Mouse (Mus musculus) heart, embryonic 11.5 days (tissue): ENCODE data around the gene Syt12. TPM values are rescaled to one million over a fixed set of nuclear protein-coding genes. Genes with fewer than 3 reads are reported as not detected.

Source experiments
- ATAC-seq: fragments of 200-750 bp; cut with Nextera tagmentation; replicated peaks from 2 replicates; pipeline ENCODE4 v1.8.0; 2017; ENCODE audit warnings: moderate library complexity; ENCODE audit not compliant: insufficient number of reproducible peaks, low FRiP score, low TSS enrichment
- H3K27ac ChIP-seq: fragments of 300-500 bp; sonication (generic); 2 replicates; pipeline ENCODE4 v1.5.1; 2014; ENCODE audit warnings: mild to moderate bottlenecking, low read depth, low read length
- H3K27me3 ChIP-seq: fragments of 300-500 bp; sonication (generic); 2 replicates; pipeline ENCODE4 v1.6.1; 2014; ENCODE audit warnings: mild to moderate bottlenecking, low read length, mixed read lengths; ENCODE audit not compliant: control insufficient read depth, insufficient read depth
- H3K36me3 ChIP-seq: fragments of 300-500 bp; sonication (generic); 2 replicates; pipeline ENCODE4 v1.6.1; 2014; ENCODE audit warnings: mild to moderate bottlenecking, low read length, moderate library complexity, mixed read lengths; ENCODE audit not compliant: control insufficient read depth, insufficient read depth
- H3K4me1 ChIP-seq: fragments of 300-500 bp; sonication (generic); 2 replicates; pipeline ENCODE4 v1.6.1; 2014; ENCODE audit warnings: low read length; ENCODE audit not compliant: control insufficient read depth, insufficient read depth
- H3K4me2 ChIP-seq: fragments of 300-500 bp; sonication (generic); 2 replicates; pipeline ENCODE4 v1.6.1; 2014; ENCODE audit warnings: mild to moderate bottlenecking, moderate library complexity
- H3K4me3 ChIP-seq: fragments of 300-500 bp; sonication (generic); 2 replicates; pipeline ENCODE4 v1.5.1; 2014; ENCODE audit warnings: low read depth, low read length
- H3K9ac ChIP-seq: fragments of 300-500 bp; sonication (generic); 2 replicates; pipeline ENCODE4 v1.6.1; 2014; ENCODE audit warnings: mild to moderate bottlenecking, low read depth, low read length, moderate library complexity
- H3K9me3 ChIP-seq: fragments of 300-500 bp; sonication (generic); replicated peaks from 2 replicates; pipeline ENCODE4 v1.6.1; 2016; ENCODE audit warnings: low read length; ENCODE audit not compliant: control insufficient read depth
- WGBS: fragments of 180-500 bp; shearing (Covaris S2); extraction: QIAGEN DNeasy Blood & Tissue Kit; methylation state at CpG from one replicate; pipeline ENCODE4 v1.1.7; 2014; ENCODE audit not compliant: insufficient replicate concordance; 5-methylcytosine and 5-hydroxymethylcytosine counted together
- polyA plus RNA-seq: library from polyadenylated mRNA; unstranded; fragments of >200 nt; fragmentation: Nextera tagmentation; extraction: Ambion mirVana; gene quantifications from 2 replicates; pipeline ENCODE4 v1.2.1, GENCODE M21; 2014

Syt12 gene
- polyA plus RNA-seq, 1 experiment from 2014 or later: 1.3 TPM

DNA sequence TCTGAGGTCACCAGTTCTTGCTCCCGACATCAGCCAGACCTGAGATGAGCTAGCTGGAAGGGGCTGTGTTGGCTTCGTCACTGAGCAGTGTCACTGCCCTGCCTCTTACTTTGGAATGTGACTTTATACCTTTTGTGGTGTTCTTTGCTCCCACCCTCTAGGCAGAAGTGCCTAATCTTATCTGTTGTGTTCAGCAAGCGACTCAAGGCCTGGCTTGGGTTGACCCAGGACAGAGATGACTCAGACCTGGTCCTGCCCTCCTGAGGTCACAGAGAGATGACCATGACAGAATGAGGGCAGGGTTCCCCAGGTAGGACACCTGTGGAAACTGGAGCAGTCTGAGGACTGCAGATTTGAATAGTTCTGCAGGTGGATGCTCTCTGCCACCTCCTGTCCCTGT, 41.0 kb downstream of the Syt12 start:
- H3K4me2 ChIP-seq: no peak overlapping the region
- WGBS: 37% methylated on average over 3 of the region's 3 CpGs

GRCm38 (mm10) chr19:4434999-4435398, 42.2 kb downstream of the Syt12 start:
- no peak overlapping the region for H3K27ac ChIP-seq
- no peak overlapping the region for H3K4me2 ChIP-seq
- peaks cover 6% of the 10 kb centered on the region; the same call in 1 of the 2 replicates for H3K36me3 ChIP-seq
- H3K27me3 ChIP-seq: no peaks in the 10 kb centered on the region
- H3K9ac ChIP-seq: no peak overlapping the region
- no peak overlapping the region for H3K4me3 ChIP-seq
- H3K4me1 ChIP-seq: peaks cover 10% of the 10 kb centered on the region
- ATAC-seq: no peak
- H3K9me3 ChIP-seq: no peaks in the 10 kb centered on the region
- WGBS: 82% methylated on average over 1 of the region's 1 CpGs

More for the DNA sequence above, 41.0 kb downstream of the Syt12 start:
- no peak for ATAC-seq
- Histone ChIP-seq H3K9me3 (no peaks in the 10 kb centered on the region), H3K9ac (no peak overlapping the region), H3K4me1 (peaks cover 21% of the 10 kb centered on the region), H3K4me3 (no peak overlapping the region), H3K27me3 (no peaks in the 10 kb centered on the region), H3K36me3 (peaks cover 4% of the 10 kb centered on the region; the same call in 1 of the 2 replicates), H3K27ac (no peak overlapping the region)

GRCm38 (mm10) chr19:4433756-4434155, 43.5 kb downstream of the Syt12 start:
- peaks cover 6% of the 10 kb centered on the region; the same call in 1 of the 2 replicates for H3K36me3 ChIP-seq
- H3K9ac ChIP-seq: no peak overlapping the region
- ATAC-seq: no peak
- peaks cover 6% of the 10 kb centered on the region; the same call in 1 of the 2 replicates for H3K4me1 ChIP-seq
- WGBS: 86% methylated on average over 1 of the region's 1 CpGs
- H3K4me3 ChIP-seq: no peak overlapping the region
- no peak overlapping the region for H3K4me2 ChIP-seq
- H3K27me3 ChIP-seq: no peaks in the 10 kb centered on the region
- no peaks in the 10 kb centered on the region for H3K9me3 ChIP-seq
- no peak overlapping the region for H3K27ac ChIP-seq

- 85% methylated on average over 4 of the region's 4 CpGs for WGBS
Measured at GRCm38 (mm10) chr19:4430091-4430620, 47.1 kb downstream of the Syt12 start.

GRCm38 (mm10) chr19:4425610-4426366, 51.5 kb downstream of the Syt12 start:
- Histone ChIP-seq H3K4me1 (no peaks in the 10 kb centered on the region), H3K27me3 (no peaks in the 10 kb centered on the region), H3K36me3 (peaks cover 16% of the 10 kb centered on the region; the same call in 1 of the 2 replicates), H3K9me3 (no peaks in the 10 kb centered on the region), H3K9ac (no peak overlapping the region), H3K27ac (no peak overlapping the region), H3K4me3 (no peak overlapping the region), H3K4me2 (no peak overlapping the region)
- no peak for ATAC-seq
- 70% methylated on average over 19 of the region's 19 CpGs for WGBS

More at GRCm38 (mm10) chr19:4430091-4430620, 47.1 kb downstream of the Syt12 start:
- Histone ChIP-seq H3K4me2 (no peak overlapping the region), H3K9me3 (no peaks in the 10 kb centered on the region), H3K4me3 (no peak overlapping the region), H3K27me3 (no peaks in the 10 kb centered on the region), H3K27ac (no peak overlapping the region), H3K36me3 (peaks cover 19% of the 10 kb centered on the region), H3K4me1 (no peaks in the 10 kb centered on the region), H3K9ac (no peak overlapping the region)
- no peak for ATAC-seq

DNA sequence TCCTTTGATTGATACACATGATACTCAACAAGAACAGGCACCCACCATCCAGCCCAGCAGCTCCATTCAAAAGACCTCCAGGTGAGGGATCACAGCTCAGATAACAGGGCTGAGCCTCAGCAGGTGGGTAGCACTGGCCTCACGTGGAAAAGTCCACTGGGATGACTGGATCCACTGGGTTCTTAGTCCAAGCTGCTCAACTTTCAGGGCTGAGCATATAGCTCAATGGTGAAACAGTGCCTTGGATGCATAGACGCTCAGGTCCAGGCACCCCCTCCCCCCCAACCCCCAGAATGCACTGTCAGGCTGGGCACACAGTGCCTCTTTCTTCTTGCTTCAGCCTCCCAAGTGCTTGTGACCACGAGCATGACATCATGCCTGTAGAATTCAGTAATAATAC, 54.2 kb downstream of the Syt12 start:
- peaks cover 16% of the 10 kb centered on the region; the same call in 1 of the 2 replicates for H3K36me3 ChIP-seq
- no peak overlapping the region for H3K4me2 ChIP-seq
- no peak for ATAC-seq
- H3K9me3 ChIP-seq: no peaks in the 10 kb centered on the region
- no peak overlapping the region for H3K27ac ChIP-seq
- WGBS: 80% methylated on average over 3 of the region's 3 CpGs
- no peak overlapping the region for H3K4me3 ChIP-seq
- H3K4me1 ChIP-seq: no peaks in the 10 kb centered on the region
- H3K9ac ChIP-seq: no peak overlapping the region
- H3K27me3 ChIP-seq: no peaks in the 10 kb centered on the region

- peaks cover 16% of the 10 kb centered on the region; the same call in 1 of the 2 replicates for H3K36me3 ChIP-seq
Measured at GRCm38 (mm10) chr19:4422581-4422980, 54.7 kb downstream of the Syt12 start.

DNA sequence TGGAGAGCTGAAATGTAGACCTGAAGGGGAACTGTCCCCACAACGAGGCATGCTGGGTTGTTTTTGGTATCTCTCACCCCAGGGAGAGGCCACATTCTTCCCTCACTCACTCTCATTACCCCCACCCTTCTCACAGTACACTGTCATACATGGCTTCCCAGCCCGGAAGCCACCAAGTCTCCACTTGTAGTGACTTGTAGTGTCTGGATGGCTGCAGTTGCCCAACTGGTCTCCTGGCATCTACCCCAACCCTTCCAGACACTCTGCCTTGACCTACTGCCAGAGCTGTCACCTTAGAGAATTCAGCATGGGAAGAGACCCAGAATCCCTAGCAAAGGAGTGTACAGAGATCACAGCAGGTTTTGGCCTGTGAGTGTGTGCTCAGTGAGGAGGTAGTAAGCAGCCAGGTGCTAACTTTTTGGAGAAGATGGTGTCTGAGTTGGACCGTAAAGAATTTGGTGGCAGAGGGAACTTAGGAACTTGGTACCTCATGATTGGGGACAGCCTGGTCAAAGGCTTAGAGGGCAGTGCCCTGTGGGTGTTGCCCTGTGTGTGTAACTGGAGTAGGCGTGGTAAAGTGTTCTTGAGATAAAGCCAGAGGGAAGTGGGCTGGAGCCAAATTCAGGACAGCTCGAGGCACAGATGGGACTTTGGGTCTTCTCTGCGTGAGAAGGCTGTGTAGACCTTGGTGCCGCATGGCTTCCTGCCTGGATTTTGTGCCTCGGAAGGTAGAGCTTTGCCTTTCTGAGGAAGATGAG, 56.9 kb downstream of the Syt12 start:
- H3K4me2 ChIP-seq: no peak overlapping the region
- no peaks in the 10 kb centered on the region for H3K27me3 ChIP-seq
- H3K9me3 ChIP-seq: no peaks in the 10 kb centered on the region
- no peak overlapping the region for H3K27ac ChIP-seq
- H3K4me1 ChIP-seq: no peaks in the 10 kb centered on the region
- H3K9ac ChIP-seq: no peak overlapping the region
- H3K36me3 ChIP-seq: peaks cover 3% of the 10 kb centered on the region; the same call in 1 of the 2 replicates
- no peak overlapping the region for H3K4me3 ChIP-seq
- 72% methylated on average over 8 of the region's 8 CpGs for WGBS
- ATAC-seq: no peak

More at GRCm38 (mm10) chr19:4422581-4422980, 54.7 kb downstream of the Syt12 start:
- Histone ChIP-seq H3K9me3 (no peaks in the 10 kb centered on the region), H3K27ac (no peak overlapping the region), H3K9ac (no peak overlapping the region), H3K4me3 (no peak overlapping the region), H3K4me1 (no peaks in the 10 kb centered on the region), H3K4me2 (no peak overlapping the region), H3K27me3 (no peaks in the 10 kb centered on the region)
- 86% methylated on average over 3 of the region's 3 CpGs for WGBS
- no peak for ATAC-seq
